Mouse (Mus musculus) erythroblast, adult 5-6 weeks (primary cell): ENCODE data around the gene Tmem59l. TPM values are rescaled to one million over a fixed set of nuclear protein-coding genes. Genes with fewer than 3 reads are reported as not detected.

Source experiments
- ATAC-seq: replicated peaks from 2 replicates; pipeline ENCODE4 v1.8.0; 2016; ENCODE audit warnings: moderate number of reproducible peaks, mild to moderate bottlenecking, moderate TSS enrichment, inconsistent platforms; ENCODE audit not compliant: poor library complexity, low FRiP score, severe bottlenecking
- total RNA-seq, 2 experiments: library from RNA; stranded (forward) in 1 of 2; stranded (reverse) in 1 of 2; fragments of 150-400 nt in 1 of 2; fragments of 200-764, 138-1000 nt in 1 of 2; gene quantifications; 2 replicates each; pipeline versions ENCODE4 v1.2.3 to v1.2.4; 2015 to 2017; ENCODE audit warnings: low replicate concordance in 2 of 2

Gene Tmem59l
- total RNA-seq, 2 experiments from 2014 or later: not detected

- ATAC-seq: no peak
Measured at GRCm38 (mm10) chr8:70466771-70467170, 20.4 kb downstream of the Tmem59l start.

- ATAC-seq: no peak
Measured at GRCm38 (mm10) chr8:70466305-70466704, 20.9 kb downstream of the Tmem59l start.

GRCm38 (mm10) chr8:70465701-70466100 lies 21.5 kb downstream of the Tmem59l start:
- no peak for ATAC-seq

- no peak for ATAC-seq
Measured at GRCm38 (mm10) chr8:70464162-70464561, 23.0 kb downstream of the Tmem59l start.

- no peak for ATAC-seq
Measured at GRCm38 (mm10) chr8:70463306-70463705, 23.9 kb downstream of the Tmem59l start.

GRCm38 (mm10) chr8:70462516-70462813 lies 24.7 kb downstream of the Tmem59l start:
- ATAC-seq: no peak

- no peak for ATAC-seq
Measured at GRCm38 (mm10) chr8:70461765-70462515, 25.2 kb downstream of the Tmem59l start.

- no peak for ATAC-seq
Measured at GRCm38 (mm10) chr8:70460606-70461005, 26.6 kb downstream of the Tmem59l start.

GRCm38 (mm10) chr8:70460199-70460598 lies 27.0 kb downstream of the Tmem59l start:
- ATAC-seq: no peak

- no peak for ATAC-seq
Measured at GRCm38 (mm10) chr8:70459636-70460035, 27.5 kb downstream of the Tmem59l start.

- no peak for ATAC-seq
Measured at GRCm38 (mm10) chr8:70458462-70458861, 28.7 kb downstream of the Tmem59l start.

GRCm38 (mm10) chr8:70457882-70458281 lies 29.3 kb downstream of the Tmem59l start:
- no peak for ATAC-seq

GRCm38 (mm10) chr8:70456996-70457395 lies 30.2 kb downstream of the Tmem59l start:
- no peak for ATAC-seq

- no peak for ATAC-seq
Measured at GRCm38 (mm10) chr8:70453852-70454251, 33.3 kb downstream of the Tmem59l start.

GRCm38 (mm10) chr8:70452196-70452966 lies 34.8 kb downstream of the Tmem59l start:
- ATAC-seq: no peak

GRCm38 (mm10) chr8:70447639-70448420 lies 39.3 kb downstream of the Tmem59l start:
- ATAC-seq: no peak

GRCm38 (mm10) chr8:70445988-70446387 lies 41.2 kb downstream of the Tmem59l start:
- ATAC-seq: no peak

- ATAC-seq: peak; percentile 60
Measured at GRCm38 (mm10) chr8:70443326-70443725, 43.8 kb downstream of the Tmem59l start.

- no peak for ATAC-seq
Measured at GRCm38 (mm10) chr8:70441565-70441964, 45.6 kb downstream of the Tmem59l start.

- ATAC-seq: no peak
Measured at GRCm38 (mm10) chr8:70440246-70440645, 46.9 kb downstream of the Tmem59l start.

GRCm38 (mm10) chr8:70439848-70440179 lies 47.3 kb downstream of the Tmem59l start:
- no peak for ATAC-seq
